Mouse (Mus musculus) MEL (cell line): ENCODE results near the gene Armcx4. TPM values are rescaled to one million over a fixed set of nuclear protein-coding genes. Genes with fewer than 3 reads are reported as not detected.
A peak's percentile ranks its signal among the peaks of the same experiment; 100 is the strongest.

ENCODE experiments used
- DNase-seq: peaks from one replicate; pipeline ENCODE4 v3.0.0; 2011; ENCODE audit warnings: low read depth, low spot score
- H3K27ac ChIP-seq: 2 replicates; pipeline ENCODE4 v1.5.1; 2012; ENCODE audit warnings: low read depth, mild to moderate bottlenecking, control low read depth, low read length, moderate library complexity; ENCODE audit not compliant: control insufficient read depth
- H3K27me3 ChIP-seq, 2 experiments: fragments of 150-350 bp in 1 of 2; sonication (generic) in 1 of 2; 2 replicates each; pipeline ENCODE4 v1.6.1; 2012; ENCODE audit warnings: low read length in 2 of 2, mild to moderate bottlenecking in 2 of 2, improper control_type of control experiment in 1 of 2, moderate library complexity in 1 of 2; ENCODE audit not compliant: insufficient read depth in 2 of 2, control insufficient read depth in 1 of 2
- H3K36me3 ChIP-seq, 2 experiments: 2 replicates each; pipeline ENCODE4 v1.6.1; 2012 to 2014; ENCODE audit warnings: low read length in 2 of 2, improper control_type of control experiment in 1 of 2, inconsistent platforms in 1 of 2, mild to moderate bottlenecking in 1 of 2; ENCODE audit not compliant: insufficient read depth in 2 of 2, control insufficient read depth in 1 of 2
- H3K4me1 ChIP-seq, 2 experiments: fragments of 150-350 bp in 1 of 2; sonication (generic) in 1 of 2; 2 replicates each; pipeline ENCODE4 v1.6.1; 2012; ENCODE audit warnings: low read length in 2 of 2, improper control_type of control experiment in 1 of 2, mild to moderate bottlenecking in 1 of 2; ENCODE audit not compliant: insufficient read depth in 2 of 2, control insufficient read depth in 1 of 2
- H3K4me3 ChIP-seq, 2 experiments: fragments of 150-350 bp in 1 of 2; sonication (generic) in 1 of 2; 2 replicates each; pipeline ENCODE4 v1.5.1; 2012; ENCODE audit warnings: low read depth in 2 of 2, low read length in 2 of 2, mild to moderate bottlenecking in 2 of 2, moderate library complexity in 2 of 2, control low read depth in 1 of 2, improper control_type of control experiment in 1 of 2; ENCODE audit not compliant: control insufficient read depth in 1 of 2, insufficient read depth in 1 of 2
- H3K79me2 ChIP-seq: 2 replicates; pipeline ENCODE4 v1.6.1; 2012; ENCODE audit warnings: mild to moderate bottlenecking, low read length, moderate library complexity; ENCODE audit not compliant: control insufficient read depth, poor library complexity, insufficient read depth
- H3K9ac ChIP-seq: 2 replicates; pipeline ENCODE4 v1.6.1; 2012; ENCODE audit warnings: low read depth, mild to moderate bottlenecking, control low read depth, low read length, moderate library complexity; ENCODE audit not compliant: control insufficient read depth, poor library complexity, severe bottlenecking
- H3K9me3 ChIP-seq: fragments of 150-350 bp; sonication (generic); replicated peaks from 2 replicates; pipeline ENCODE4 v1.6.1; 2012; ENCODE audit warnings: mild to moderate bottlenecking, low read length, improper control_type of control experiment, moderate library complexity; ENCODE audit not compliant: insufficient read depth
- CHD2 ChIP-seq: IDR thresholded peaks from 2 replicates; pipeline ENCODE4 v1.6.1; 2011; ENCODE audit warnings: low read length, improper control_type of control experiment
- CTCF ChIP-seq, 3 experiments: IDR thresholded peaks in 2 of 3; conservative IDR thresholded peaks in 1 of 3; 2 replicates each; pipeline ENCODE4 v1.5.1; 2011 to 2012; ENCODE audit warnings: low read length in 3 of 3, low read depth in 2 of 3, mild to moderate bottlenecking in 2 of 3, improper control_type of control experiment in 1 of 3, inconsistent platforms in 1 of 3, mixed read lengths in 1 of 3, moderate library complexity in 1 of 3; ENCODE audit not compliant: control insufficient read depth in 1 of 3, insufficient read depth in 1 of 3, poor library complexity in 1 of 3, severe bottlenecking in 1 of 3
- E2F4 ChIP-seq: IDR thresholded peaks from 2 replicates; pipeline ENCODE4 v1.6.1; 2011; ENCODE audit warnings: low read depth, low read length, improper control_type of control experiment, borderline replicate concordance
- ELF1 ChIP-seq: IDR thresholded peaks from 2 replicates; pipeline ENCODE4 v1.6.1; 2014; ENCODE audit warnings: low read depth, mild to moderate bottlenecking, inconsistent platforms, low read length, improper control_type of control experiment, moderate library complexity
- EP300 ChIP-seq, 2 experiments: IDR thresholded peaks; 2 replicates each; pipeline ENCODE4 v1.6.1; 2011; ENCODE audit warnings: improper control_type of control experiment in 2 of 2, low read length in 2 of 2, low read depth in 1 of 2, mild to moderate bottlenecking in 1 of 2
- GABPA ChIP-seq: IDR thresholded peaks from 2 replicates; pipeline ENCODE4 v1.6.1; 2012; ENCODE audit warnings: low read depth, mild to moderate bottlenecking, inconsistent platforms, low read length, improper control_type of control experiment, moderate library complexity
- HCFC1 ChIP-seq: IDR thresholded peaks from 2 replicates; pipeline ENCODE4 v1.6.1; 2012; ENCODE audit warnings: low read depth, mild to moderate bottlenecking, inconsistent platforms, low read length, improper control_type of control experiment, moderate library complexity
- JUND ChIP-seq: IDR thresholded peaks from 2 replicates; pipeline ENCODE4 v1.6.1; 2011; ENCODE audit warnings: low read depth, mild to moderate bottlenecking, improper control_type of control experiment, low read length
- KAT2A ChIP-seq: conservative IDR thresholded peaks from 2 replicates; pipeline ENCODE4 v1.6.1; 2012; ENCODE audit warnings: low read depth, low read length, improper control_type of control experiment, inconsistent platforms
- MEF2A ChIP-seq: IDR thresholded peaks from 2 replicates; pipeline ENCODE4 v1.6.1; 2014; ENCODE audit warnings: low read depth, mild to moderate bottlenecking, inconsistent platforms, low read length, improper control_type of control experiment; ENCODE audit not compliant: poor library complexity, insufficient replicate concordance, severe bottlenecking; ENCODE audit errors: extremely low read depth
- MXI1 ChIP-seq: IDR thresholded peaks from 2 replicates; pipeline ENCODE4 v1.6.1; 2011; ENCODE audit warnings: mild to moderate bottlenecking, low read depth, low read length, improper control_type of control experiment
- MYC ChIP-seq: IDR thresholded peaks from 2 replicates; pipeline ENCODE4 v1.6.1; 2011; ENCODE audit warnings: low read depth, mild to moderate bottlenecking, low read length, improper control_type of control experiment, moderate library complexity
- NELFE ChIP-seq: IDR thresholded peaks from 2 replicates; pipeline ENCODE4 v1.6.1; 2011; ENCODE audit warnings: low read depth, low read length, improper control_type of control experiment
- POLR2A ChIP-seq, 2 experiments: IDR thresholded peaks; 2 replicates each; pipeline ENCODE4 v1.6.1; 2011 to 2012; ENCODE audit warnings: low read length in 2 of 2, mild to moderate bottlenecking in 2 of 2, control low read depth in 1 of 2, improper control_type of control experiment in 1 of 2, low read depth in 1 of 2, moderate library complexity in 1 of 2; ENCODE audit not compliant: control insufficient read depth in 1 of 2, insufficient read depth in 1 of 2, poor library complexity in 1 of 2
- POLR2AphosphoS5 ChIP-seq: IDR thresholded peaks from 2 replicates; pipeline ENCODE4 v1.6.1; 2012; ENCODE audit warnings: low read depth, borderline replicate concordance, mild to moderate bottlenecking, inconsistent platforms, low read length, moderate library complexity, mixed read lengths
- RCOR1 ChIP-seq: IDR thresholded peaks from 2 replicates; pipeline ENCODE4 v1.6.1; 2012; ENCODE audit warnings: low read depth, mild to moderate bottlenecking, inconsistent platforms, low read length, improper control_type of control experiment
- SIN3A ChIP-seq: IDR thresholded peaks from 2 replicates; pipeline ENCODE4 v1.6.1; 2012; ENCODE audit warnings: low read length, improper control_type of control experiment, inconsistent platforms
- SMC3 ChIP-seq: IDR thresholded peaks from 2 replicates; pipeline ENCODE4 v1.6.1; 2011; ENCODE audit warnings: low read depth, low read length, improper control_type of control experiment
- TCF12 ChIP-seq: IDR thresholded peaks from 2 replicates; pipeline ENCODE4 v1.6.1; 2014; ENCODE audit warnings: low read depth, mild to moderate bottlenecking, inconsistent platforms, low read length, improper control_type of control experiment, moderate library complexity
- UBTF ChIP-seq: IDR thresholded peaks from 2 replicates; pipeline ENCODE4 v1.6.1; 2012; ENCODE audit warnings: low read depth, mild to moderate bottlenecking, inconsistent platforms, low read length, improper control_type of control experiment, moderate library complexity, borderline replicate concordance; ENCODE audit not compliant: insufficient read depth
- USF1 ChIP-seq: IDR thresholded peaks from 2 replicates; pipeline ENCODE4 v1.6.1; 2014; ENCODE audit warnings: low read depth, mild to moderate bottlenecking, inconsistent platforms, low read length, improper control_type of control experiment, moderate library complexity
- USF2 ChIP-seq, 2 experiments: IDR thresholded peaks; 2 replicates each; pipeline ENCODE4 v1.6.1; 2011 to 2012; ENCODE audit warnings: improper control_type of control experiment in 2 of 2, low read length in 2 of 2, borderline replicate concordance in 1 of 2, inconsistent platforms in 1 of 2, low read depth in 1 of 2, mild to moderate bottlenecking in 1 of 2; ENCODE audit not compliant: insufficient read depth in 1 of 2
- ZMIZ1 ChIP-seq: IDR thresholded peaks from 2 replicates; pipeline ENCODE4 v1.6.1; 2012; ENCODE audit warnings: low read depth, mild to moderate bottlenecking, inconsistent platforms, low read length, improper control_type of control experiment, moderate library complexity
- polyA plus RNA-seq, 2 experiments: library from polyadenylated mRNA; stranded (reverse) in 1 of 2; unstranded in 1 of 2; fragments of >175 nt in 1 of 2; fragments of >200 nt in 1 of 2; gene quantifications; 2 replicates each; pipeline versions ENCODE4 v1.2.1 to v1.2.4; 2012; ENCODE audit warnings: low replicate concordance in 2 of 2, low read depth in 1 of 2; ENCODE audit not compliant: insufficient read length in 2 of 2, insufficient read depth in 1 of 2, missing spikeins in 1 of 2
- total RNA-seq: library from RNA; depleted of rRNA; stranded (reverse); fragments of 300-350 nt; gene quantifications from 2 replicates; pipeline ENCODE4 v1.2.3, GENCODE M21; 2012; rRNA removed

The Armcx4 gene
- total and polyA plus RNA-seq, 3 experiments: not detected

- H3K4me3 ChIP-seq: no peak overlapping the region
- H3K79me2 ChIP-seq: no peaks in the 10 kb centered on the region
- no peaks in the 10 kb centered on the region for H3K4me1 ChIP-seq
- DNase-seq: peak; percentile 14
- H3K9ac ChIP-seq: no peak overlapping the region
- peaks cover 12 to 44% of the 10 kb centered on the region in 2 experiments for H3K27me3 ChIP-seq
- TF ChIP-seq CTCF (IDR thresholded peaks at IDR 0.05 in 2 of 3, conservative IDR thresholded peaks at IDR 0.05 in 1 of 3; ENCODE audit: control insufficient read depth in 1 of 3, insufficient read depth in 1 of 3, low read depth in 2 of 3, low read length in 3 of 3, poor library complexity in 1 of 3, severe bottlenecking in 1 of 3) (no peak), TCF12 (no peak), GABPA (no peak), MXI1 (no peak), RCOR1 (no peak), KAT2A (no peak), USF2 (IDR thresholded peaks at IDR 0.05; ENCODE audit: borderline replicate concordance in 1 of 2, insufficient read depth in 1 of 2, low read depth in 1 of 2, low read length in 2 of 2) (no peak), JUND (no peak)
- no peaks in the 10 kb centered on the region for H3K9me3 ChIP-seq
- no peaks in the 10 kb centered on the region for H3K36me3 ChIP-seq
- H3K27ac ChIP-seq: no peak overlapping the region
These were observed 52.8 kb downstream of the Armcx4 start for GRCm38 (mm10) chrX:134739160-134739559.

GRCm38 (mm10) chrX:134741862-134742261 lies 55.5 kb downstream of the Armcx4 start:
- Histone ChIP-seq H3K27me3 (peaks cover 9 to 41% of the 10 kb centered on the region in 2 experiments), H3K27ac (no peak overlapping the region), H3K36me3 (no peaks in the 10 kb centered on the region), H3K4me3 (no peak overlapping the region), H3K9me3 (no peaks in the 10 kb centered on the region), H3K4me1 (no peaks in the 10 kb centered on the region), H3K9ac (no peak overlapping the region), H3K79me2 (no peaks in the 10 kb centered on the region)
- TF ChIP-seq HCFC1 (no peak), KAT2A (no peak), EP300 (IDR thresholded peaks at IDR 0.05; ENCODE audit: low read depth in 1 of 2, low read length in 2 of 2) (no peak), UBTF (no peak), RCOR1 (no peak), USF1 (no peak), MXI1 (no peak), GABPA (no peak), MYC (no peak), E2F4 (no peak), MEF2A (no peak), ZMIZ1 (no peak), POLR2A (IDR thresholded peaks at IDR 0.05; ENCODE audit: control insufficient read depth in 1 of 2, insufficient read depth in 1 of 2, low read depth in 1 of 2, low read length in 2 of 2, poor library complexity in 1 of 2) (no peak), SMC3 (no peak), USF2 (IDR thresholded peaks at IDR 0.05; ENCODE audit: borderline replicate concordance in 1 of 2, insufficient read depth in 1 of 2, low read depth in 1 of 2, low read length in 2 of 2) (no peak), ELF1 (no peak), POLR2AphosphoS5 (no peak), SIN3A (no peak), CHD2 (no peak), NELFE (no peak)
- no peak for DNase-seq

Other genes with a start within 250 kb of the Armcx4 start
- gene Taf7l, start 210.0 kb upstream of the Armcx4 start, total RNA-seq: not detected in 2 replicates
- not detected for gene Taf7l, start 210.0 kb upstream of the Armcx4 start, polyA plus RNA-seq
- gene Timm8a1, start 144.7 kb upstream of the Armcx4 start, total RNA-seq: 217 and 240 TPM in 2 replicates
- gene Timm8a1, start 144.7 kb upstream of the Armcx4 start, polyA plus RNA-seq: 100 to 1,000 TPM; 267 to 449 TPM
- gene Btk, start 102.9 kb upstream of the Armcx4 start, total RNA-seq: 134 and 137 TPM in 2 replicates
- 100 to 1,000 TPM; 291 to 327 TPM for gene Btk, start 102.9 kb upstream of the Armcx4 start, polyA plus RNA-seq
- 6,735 and 6,935 TPM in 2 replicates for gene Rpl36a, start 100.9 kb upstream of the Armcx4 start, total RNA-seq
- gene Rpl36a, start 100.9 kb upstream of the Armcx4 start, polyA plus RNA-seq: 1,000 to 10,000 TPM in 1 of 2 experiments, not detected in 1; 1,673 TPM
- 10.0 and 10.2 TPM in 2 replicates for gene Gla, start 85.4 kb upstream of the Armcx4 start, total RNA-seq
- gene Gla, start 85.4 kb upstream of the Armcx4 start, polyA plus RNA-seq: 10 to 100 TPM in 1 of 2 experiments, not detected in 1; 17.0 TPM
- gene Hnrnph2, start 85.3 kb upstream of the Armcx4 start, total RNA-seq: 127 and 134 TPM in 2 replicates
- gene Hnrnph2, start 85.3 kb upstream of the Armcx4 start, polyA plus RNA-seq: 100 to 1,000 TPM; 200 to 295 TPM
- gene Armcx1, start 31.4 kb downstream of the Armcx4 start, total RNA-seq: 0.10 TPM in 1 of 2 replicates, not detected in the other
- gene Armcx1, start 31.4 kb downstream of the Armcx4 start, polyA plus RNA-seq: under 1 TPM in 1 of 2 experiments, not detected in 1; 0.10 TPM
- not detected in 2 replicates for gene Armcx6, start 64.9 kb downstream of the Armcx4 start, total RNA-seq
- not detected for gene Armcx6, start 64.9 kb downstream of the Armcx4 start, polyA plus RNA-seq
- gene Armcx3, start 70.1 kb downstream of the Armcx4 start, total RNA-seq: 4.2 and 5.5 TPM in 2 replicates
- gene Armcx3, start 70.1 kb downstream of the Armcx4 start, polyA plus RNA-seq: 1 to 10 TPM in 1 of 2 experiments, not detected in 1; 5.0 TPM
- gene Armcx2, start 122.7 kb downstream of the Armcx4 start, total RNA-seq: 10.2 and 11.8 TPM in 2 replicates
- gene Armcx2, start 122.7 kb downstream of the Armcx4 start, polyA plus RNA-seq: 10 to 100 TPM in 1 of 2 experiments, not detected in 1; 13.0 TPM